Mouse (Mus musculus) forebrain, postnatal 0 days (tissue): ENCODE data around the gene Plxnd1. TPM values are rescaled to one million over a fixed set of nuclear protein-coding genes. Genes with fewer than 3 reads are reported as not detected.

Experiments used
- ATAC-seq: fragments of 200-750 bp; cut with Nextera tagmentation; 2 replicates; pipeline ENCODE4 v1.8.0; 2017; ENCODE audit warnings: mild to moderate bottlenecking, moderate library complexity
- DNase-seq: peaks from one replicate; pipeline ENCODE4 v3.0.0-alpha.2; 2015
- H3K27ac ChIP-seq: fragments of 300-500 bp; sonication (generic); 2 replicates; pipeline ENCODE4 v1.5.1; 2014; ENCODE audit warnings: low read depth, mild to moderate bottlenecking, antibody characterized with exemption, low read length, moderate library complexity, mixed read lengths
- H3K27me3 ChIP-seq: fragments of 300-500 bp; sonication (generic); 2 replicates; pipeline ENCODE4 v1.6.1; 2014; ENCODE audit warnings: mild to moderate bottlenecking, low read length, mixed read lengths; ENCODE audit not compliant: insufficient read depth
- H3K36me3 ChIP-seq: fragments of 300-500 bp; sonication (generic); 2 replicates; pipeline ENCODE4 v1.6.1; 2014; ENCODE audit warnings: mild to moderate bottlenecking, moderate library complexity; ENCODE audit not compliant: insufficient read depth
- H3K4me1 ChIP-seq: fragments of 300-500 bp; sonication (generic); 2 replicates; pipeline ENCODE4 v1.6.1; 2014; ENCODE audit warnings: antibody characterized with exemption; ENCODE audit not compliant: insufficient read depth
- H3K4me2 ChIP-seq: fragments of 300-500 bp; sonication (generic); 2 replicates; pipeline ENCODE4 v1.6.1; 2014; ENCODE audit warnings: low read depth, mild to moderate bottlenecking, moderate library complexity
- H3K4me3 ChIP-seq: fragments of 300-500 bp; sonication (generic); 2 replicates; pipeline ENCODE4 v1.5.1; 2014; ENCODE audit warnings: low read depth, low read length, mixed read lengths
- H3K9ac ChIP-seq: fragments of 300-500 bp; sonication (generic); 2 replicates; pipeline ENCODE4 v1.6.1; 2014; ENCODE audit warnings: mild to moderate bottlenecking
- H3K9me3 ChIP-seq: fragments of 300-500 bp; sonication (generic); 2 replicates; pipeline ENCODE4 v1.6.1; 2016; ENCODE audit warnings: low read length
- CTCF ChIP-seq: sonication (generic); IDR thresholded peaks from 2 replicates; pipeline ENCODE4 v1.5.1; 2016; ENCODE audit warnings: antibody characterized with exemption, control low read depth, low read depth
- WGBS: fragments of 180-500 bp; shearing (Covaris S2); extraction: QIAGEN DNeasy Blood & Tissue Kit; methylation state at CpG from one replicate; pipeline ENCODE4 v1.1.7; 2014; 5-methylcytosine and 5-hydroxymethylcytosine counted together
- polyA plus RNA-seq: library from polyadenylated mRNA; unstranded; fragments of >200 nt; fragmentation: Nextera tagmentation; extraction: Ambion mirVana; gene quantifications from 2 replicates; pipeline ENCODE4 v1.2.1, GENCODE M21; 2015
- total RNA-seq: library from RNA; depleted of rRNA; stranded (reverse); fragments of >200 nt; gene quantifications from 2 replicates; pipeline ENCODE4 v1.2.3, GENCODE M21; 2014

Gene Plxnd1
- total and polyA plus RNA-seq, 2 experiments from 2014 or later = 17.6 to 44.1 TPM

- WGBS = 67% methylated on average over 5 of the region's 5 CpGs
- H3K27ac ChIP-seq = no peak overlapping the region
- H3K27me3 ChIP-seq = no peaks in the 10 kb centered on the region
- no peak overlapping the region for H3K4me3 ChIP-seq
- 0 out of 2 replicates have a peak, but pooled peaks cover 2% of the 10 kb centered on the region for H3K4me1 ChIP-seq
- no peak overlapping the region for H3K4me2 ChIP-seq
- ATAC-seq = no peak
- no peak overlapping the region for H3K9ac ChIP-seq
- no peak for DNase-seq
- no peaks in the 10 kb centered on the region for H3K9me3 ChIP-seq
- no peak for TF ChIP-seq CTCF
- peaks cover 10% of the 10 kb centered on the region; the same call in 1 of the 2 replicates for H3K36me3 ChIP-seq
Measured at GRCm38 (mm10) chr6:115968086-115968485, 26.7 kb downstream of the Plxnd1 start.

GRCm38 (mm10) chr6:115967291-115967880, 27.4 kb downstream of the Plxnd1 start:
- Histone ChIP-seq H3K4me3 (no peak overlapping the region), H3K4me2 (no peak overlapping the region), H3K36me3 (peaks cover 10% of the 10 kb centered on the region; the same call in 1 of the 2 replicates), H3K9me3 (no peaks in the 10 kb centered on the region), H3K4me1 (0 out of 2 replicates have a peak, but pooled peaks cover 2% of the 10 kb centered on the region), H3K27ac (no peak overlapping the region), H3K9ac (no peak overlapping the region), H3K27me3 (no peaks in the 10 kb centered on the region)
- 91% methylated on average over 15 of the region's 15 CpGs for WGBS
- DNase-seq (no peak), ATAC-seq (no peak)
- TF ChIP-seq CTCF = no peak

GRCm38 (mm10) chr6:115966227-115966966, 28.4 kb downstream of the Plxnd1 start:
- no peaks in the 10 kb centered on the region for H3K9me3 ChIP-seq
- H3K4me2 ChIP-seq = no peak overlapping the region
- WGBS = 94% methylated on average over 19 of the region's 19 CpGs
- no peaks in the 10 kb centered on the region for H3K4me1 ChIP-seq
- DNase-seq (no peak), ATAC-seq (no peak)
- H3K27me3 ChIP-seq = no peaks in the 10 kb centered on the region
- no peak for TF ChIP-seq CTCF
- H3K4me3 ChIP-seq = no peak overlapping the region
- H3K9ac ChIP-seq = no peak overlapping the region
- no peak overlapping the region for H3K27ac ChIP-seq
- H3K36me3 ChIP-seq = peaks cover 10% of the 10 kb centered on the region; the same call in 1 of the 2 replicates

- Histone ChIP-seq H3K9me3 (no peaks in the 10 kb centered on the region), H3K4me2 (no peak overlapping the region), H3K4me1 (no peaks in the 10 kb centered on the region), H3K36me3 (peaks cover 12% of the 10 kb centered on the region; the same call in 1 of the 2 replicates), H3K4me3 (no peak overlapping the region), H3K27me3 (no peaks in the 10 kb centered on the region), H3K9ac (no peak overlapping the region), H3K27ac (no peak overlapping the region)
- ATAC-seq = no peak
- no peak for TF ChIP-seq CTCF
- 81% methylated on average over 9 of the region's 9 CpGs for WGBS
- DNase-seq = no peak
Measured at GRCm38 (mm10) chr6:115963656-115964055, 31.1 kb downstream of the Plxnd1 start.

GRCm38 (mm10) chr6:115962439-115963085, 32.2 kb downstream of the Plxnd1 start:
- H3K9ac ChIP-seq = no peak overlapping the region
- H3K4me2 ChIP-seq = no peak overlapping the region
- H3K4me1 ChIP-seq = no peaks in the 10 kb centered on the region
- peaks cover 12% of the 10 kb centered on the region; the same call in 1 of the 2 replicates for H3K36me3 ChIP-seq
- no peak overlapping the region for H3K4me3 ChIP-seq
- no peaks in the 10 kb centered on the region for H3K9me3 ChIP-seq
- ATAC-seq (no peak), DNase-seq (no peak)
- WGBS = 43% methylated on average over 23 of the region's 23 CpGs
- TF ChIP-seq CTCF = peak; percentile 51
- no peak overlapping the region for H3K27ac ChIP-seq
- H3K27me3 ChIP-seq = no peaks in the 10 kb centered on the region

DNA sequence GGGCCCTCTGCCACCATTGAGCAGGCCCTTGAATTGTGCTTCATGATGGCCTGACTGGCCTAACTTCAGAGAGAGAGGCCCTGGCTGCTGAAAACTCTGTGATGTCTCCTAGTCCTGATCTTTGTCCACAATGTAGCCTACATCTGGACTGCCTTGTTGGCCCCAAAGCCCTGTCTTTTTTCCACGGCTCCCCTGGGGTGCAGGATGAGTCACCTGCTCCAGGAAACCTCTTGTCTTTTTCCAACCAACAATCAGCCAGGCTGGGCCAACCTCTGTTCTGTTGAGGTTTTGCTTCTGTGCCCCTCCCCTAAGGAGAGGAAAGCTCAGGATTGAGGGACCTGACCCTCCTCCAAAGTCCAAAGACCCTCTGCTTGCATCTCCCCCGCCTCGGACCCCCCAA, 33.1 kb downstream of the Plxnd1 start:
- no peaks in the 10 kb centered on the region for H3K9me3 ChIP-seq
- H3K9ac ChIP-seq = no peak overlapping the region
- H3K36me3 ChIP-seq = peaks cover 7% of the 10 kb centered on the region; the same call in 1 of the 2 replicates
- ATAC-seq (no peak), DNase-seq (no peak)
- no peak overlapping the region for H3K4me2 ChIP-seq
- no peak overlapping the region for H3K4me3 ChIP-seq
- peaks cover 7% of the 10 kb centered on the region; the same call in 1 of the 2 replicates for H3K4me1 ChIP-seq
- H3K27me3 ChIP-seq = no peaks in the 10 kb centered on the region
- no peak overlapping the region for H3K27ac ChIP-seq
- no peak for TF ChIP-seq CTCF
- WGBS = 76% methylated on average over 3 of the region's 3 CpGs
